Mouse (Mus musculus): ENCODE data around the gene Uri1. TPM values are rescaled to one million over a fixed set of nuclear protein-coding genes. Genes with fewer than 3 reads are reported as not detected.

Gene Uri1
- polyA plus RNA-seq, 1 experiment: 39.9 TPM

DNA sequence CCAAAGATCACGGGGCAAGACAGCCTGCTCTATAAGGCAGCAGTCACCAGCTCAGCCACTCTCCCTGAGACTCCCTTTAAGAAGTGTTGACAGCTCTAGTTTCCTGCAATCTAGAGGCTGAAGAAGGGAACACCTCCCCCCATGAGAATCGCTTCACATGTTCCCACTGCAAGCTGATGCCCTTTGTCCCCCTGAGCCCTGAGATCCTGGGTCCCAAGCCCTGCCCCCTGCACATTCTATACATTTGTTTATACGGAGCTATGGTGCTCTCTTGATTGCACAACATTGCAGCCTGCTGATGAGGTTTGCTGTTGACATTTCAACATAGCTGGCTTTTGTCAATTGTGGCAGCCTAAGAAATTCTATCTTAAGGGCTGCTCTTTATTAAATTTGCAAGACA, 91.7 kb downstream of the Uri1 start:
- DNase-seq (ENCODE audit: extremely low spot score in 1 of 2, low spot score in 1 of 2): no peak

- peak in 1 of 2 experiments; percentile 59 for DNase-seq (ENCODE audit: extremely low spot score in 1 of 2, low spot score in 1 of 2)
Measured at GRCm38 (mm10) chr7:37929738-37930137, 93.6 kb downstream of the Uri1 start.

- DNase-seq (ENCODE audit: extremely low spot score in 1 of 2, low spot score in 1 of 2): no peak
Measured at GRCm38 (mm10) chr7:37922999-37923398, 100.4 kb downstream of the Uri1 start.

DNA sequence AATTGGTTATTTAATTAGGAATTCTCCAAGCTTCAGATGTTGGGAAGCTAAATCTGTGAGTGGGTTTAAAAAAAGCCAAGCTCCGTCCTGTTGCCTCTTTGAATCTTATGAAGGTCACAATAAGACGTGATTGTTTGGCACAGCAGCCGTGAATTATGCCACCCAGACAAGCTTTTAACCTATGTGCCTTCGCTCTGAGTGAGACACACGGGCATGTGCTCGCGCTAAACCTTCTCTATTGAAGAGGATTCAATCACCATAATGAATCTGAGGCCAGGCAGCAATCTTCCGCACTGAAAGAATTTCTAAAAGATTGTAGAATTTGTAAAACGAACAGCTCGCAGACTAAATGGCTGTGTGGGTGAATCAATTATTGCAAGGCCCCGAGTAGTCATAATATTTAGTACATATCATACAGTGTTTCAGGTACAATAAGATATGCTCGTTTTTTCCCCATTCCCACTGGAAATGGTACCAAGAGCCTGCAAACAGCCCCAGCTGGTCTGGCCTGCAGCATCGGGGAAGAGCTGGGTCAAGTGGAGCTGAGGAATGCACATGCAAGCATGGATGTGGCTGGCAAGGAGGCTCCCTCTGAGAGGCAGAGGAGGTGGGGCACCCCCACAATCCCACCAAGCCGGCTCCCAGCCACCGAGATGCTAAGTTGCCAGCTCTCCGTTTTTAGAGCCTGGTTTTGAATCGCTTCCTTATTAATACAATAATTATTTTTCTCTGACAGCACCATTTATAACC, 101.5 kb downstream of the Uri1 start:
- DNase-seq (ENCODE audit: extremely low spot score in 1 of 2, low spot score in 1 of 2): no peak

GRCm38 (mm10) chr7:37918926-37919325, 104.4 kb downstream of the Uri1 start:
- DNase-seq (ENCODE audit: extremely low spot score in 1 of 2, low spot score in 1 of 2): no peak

DNA sequence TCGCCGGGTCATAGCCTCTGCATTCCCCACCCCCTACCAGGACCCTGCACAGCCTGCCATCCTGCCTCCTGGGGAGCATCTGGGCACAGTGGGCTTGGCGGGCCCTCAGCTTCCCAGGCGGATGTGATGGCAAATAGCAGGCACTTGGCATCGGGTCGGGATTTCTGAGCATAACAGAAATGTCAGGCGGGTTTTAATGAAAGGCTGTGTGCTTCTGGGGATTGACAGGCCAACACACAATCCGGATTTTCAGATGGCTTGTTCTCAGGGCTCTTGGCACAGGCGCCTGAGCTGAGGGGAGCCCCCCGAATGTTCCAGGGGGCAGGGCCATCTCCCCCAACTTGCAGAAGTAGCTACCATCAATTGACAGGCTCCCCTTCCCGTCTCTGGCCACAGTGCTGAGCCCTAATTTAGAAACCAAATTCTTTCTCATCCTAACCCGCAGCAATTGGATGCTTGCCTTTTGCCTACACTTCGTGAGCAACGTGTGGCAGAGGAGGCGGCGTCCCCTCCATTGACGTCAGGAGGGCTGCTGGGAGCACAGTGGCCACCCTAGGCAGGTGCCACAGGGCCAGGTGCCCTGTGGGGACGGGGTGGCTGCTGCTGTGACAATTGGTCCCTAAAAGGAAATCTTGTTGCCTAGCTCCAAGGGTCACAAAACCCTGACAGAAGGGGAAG, 106.5 kb downstream of the Uri1 start:
- DNase-seq (ENCODE audit: extremely low spot score in 1 of 2, low spot score in 1 of 2): peak in 1 of 2 experiments; percentile 49

- no peak for DNase-seq (ENCODE audit: extremely low spot score in 1 of 2, low spot score in 1 of 2)
Measured at GRCm38 (mm10) chr7:37911802-37912122, 111.6 kb downstream of the Uri1 start.

GRCm38 (mm10) chr7:37911114-37911801, 112.1 kb downstream of the Uri1 start:
- DNase-seq (ENCODE audit: extremely low spot score in 1 of 2, low spot score in 1 of 2): no peak

- DNase-seq (ENCODE audit: extremely low spot score in 1 of 2, low spot score in 1 of 2): no peak
Measured at GRCm38 (mm10) chr7:37910161-37910560, 113.2 kb downstream of the Uri1 start.

Other genes starting within 250 kb of the Uri1 start
- 12.6 and 20.3 TPM in 2 replicates for gene Zfp536, start 249.9 kb downstream of the Uri1 start, polyA plus RNA-seq (2012; rRNA removed)
- gene Ccne1, start 84.0 kb upstream of the Uri1 start, polyA plus RNA-seq (2012; rRNA removed): 15.8 and 19.0 TPM in 2 replicates
- 25.9 and 26.7 TPM in 2 replicates for gene 1600014C10Rik, start 159.7 kb upstream of the Uri1 start, polyA plus RNA-seq (2012; rRNA removed)
- gene Plekhf1, start 204.5 kb upstream of the Uri1 start, polyA plus RNA-seq (2012; rRNA removed): 1.4 and 1.8 TPM in 2 replicates
- gene Pop4, start 247.9 kb upstream of the Uri1 start, polyA plus RNA-seq (2012; rRNA removed): 32.0 and 34.7 TPM in 2 replicates